In the genomic region with DNA sequence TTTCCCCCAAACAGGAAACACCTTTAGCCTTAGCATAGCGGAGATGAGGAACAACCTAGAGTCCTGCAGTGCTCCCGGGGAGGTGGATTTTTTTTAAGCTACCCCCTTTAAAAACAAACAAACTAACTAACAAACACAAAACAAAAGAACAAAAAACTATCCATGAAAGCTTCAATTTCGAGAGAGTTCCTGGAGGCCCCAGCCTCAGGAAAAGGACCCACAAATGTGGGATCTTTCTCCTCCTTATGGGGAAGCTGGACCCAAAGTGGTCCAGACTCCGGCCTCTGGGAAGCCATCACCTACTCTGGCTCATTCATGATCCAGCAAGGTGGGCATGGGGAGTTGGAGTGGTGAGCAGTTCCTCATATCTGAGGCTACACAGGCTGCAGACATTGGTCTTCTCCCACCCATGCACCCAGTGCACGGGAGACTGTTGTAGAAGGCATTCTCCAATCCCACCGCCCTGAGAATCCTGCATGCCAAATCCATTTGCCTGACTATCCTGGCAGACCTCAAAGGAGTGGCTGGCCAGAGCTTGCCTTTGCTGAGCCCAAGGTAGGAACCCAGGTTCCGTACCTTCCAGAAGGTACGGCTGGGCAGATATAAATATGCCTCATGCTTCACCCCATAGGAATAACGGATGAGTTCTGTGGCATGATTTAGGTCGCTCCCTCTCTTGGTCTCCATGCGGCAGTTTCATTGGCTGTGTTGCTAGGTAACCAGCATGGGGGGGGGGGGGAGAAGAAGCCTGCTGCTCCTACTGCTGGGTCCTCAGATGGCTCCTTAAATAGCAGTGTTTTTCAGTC, we compare ENCODE assay signal across 8 mouse cellular contexts. TPM values are rescaled to one million over a fixed set of nuclear protein-coding genes. Genes with fewer than 3 reads are reported as not detected.
A peak's percentile ranks its signal among the peaks of the same experiment; 100 is the strongest.
DNase-seq lines count a peak whose midpoint lies in the region; ATAC-seq and TF ChIP-seq lines count a peak whose summit lies in the region.

No protein-coding gene starts in this region.

- H3K4me2 ChIP-seq in heart, embryonic 14.5 days (ENCODE audit: low read length): peak overlapping the region; percentile 54
- H3K4me2 ChIP-seq in hindbrain, embryonic 12.5 days (replicated peaks): peak overlapping the region; percentile 41
- H3K4me2 ChIP-seq in midbrain, postnatal 0 days (ENCODE audit: low read depth, low read length, poor library complexity, severe bottlenecking): peak overlapping the region; percentile 21; the same call in 1 of the 2 replicates

- peaks cover 20 to 25% of the 10 kb centered on the region in 2 experiments for H3K4me1 ChIP-seq in heart, embryonic 14.5 days (ENCODE audit: control insufficient read depth in 2 of 2, insufficient read depth in 2 of 2, low read length in 2 of 2)
- peaks cover 46% of the 10 kb centered on the region for H3K4me1 ChIP-seq in hindbrain, embryonic 12.5 days
- H3K4me1 ChIP-seq in midbrain, postnatal 0 days (ENCODE audit: insufficient read depth, low read length): peaks cover 40% of the 10 kb centered on the region

- no peak overlapping the region for H3K9ac ChIP-seq in heart, embryonic 14.5 days (ENCODE audit: low read length)
- no peak overlapping the region for H3K9ac ChIP-seq in hindbrain, embryonic 12.5 days
- 0 out of 2 replicates have a peak overlapping the region, but pooled peaks have one; percentile 33 for H3K9ac ChIP-seq in midbrain, postnatal 0 days (replicated peaks; ENCODE audit: low read length, poor library complexity, severe bottlenecking)

- TF ChIP-seq CTCF in midbrain, postnatal 0 days (IDR thresholded peaks at IDR 0.05): 0 out of 2 replicates have a peak, but pooled peaks have one; percentile 12

- intact Hi-C loops in heart, postnatal 36 days (cut with DNase I): no loop called here
- intact Hi-C loops in gastrocnemius, postnatal 36 days (cut with DNase I): no loop called here

- DNase-seq in heart, postnatal 36 days: no peak
- DNase-seq in cerebellum, adult 9-10 months: peak; percentile 75
- DNase-seq in midbrain, postnatal 0 days (ENCODE audit: low spot score): peak; percentile 76
- DNase-seq in frontal cortex, postnatal 36 days (ENCODE audit: low spot score in 2 of 2): no peak
- no peak for DNase-seq in gastrocnemius, postnatal 36 days
- no peak for DNase-seq in right cerebral cortex, postnatal 36 days (ENCODE audit: low spot score in 2 of 2)

- WGBS in heart, embryonic 14.5 days: 46% methylated on average over 11 of the region's 11 CpGs
- 29% methylated on average over 11 of the region's 11 CpGs for WGBS in hindbrain, embryonic 12.5 days
- WGBS in midbrain, postnatal 0 days: 23% methylated on average over 11 of the region's 11 CpGs

- H3K27ac ChIP-seq in heart, embryonic 14.5 days (replicated peaks in 1 of 2; ENCODE audit: control insufficient read depth in 1 of 2, insufficient read depth in 1 of 2, low read depth in 2 of 2, low read length in 2 of 2): no peak overlapping the region
- H3K27ac ChIP-seq in hindbrain, embryonic 12.5 days: peak overlapping the region; percentile 89
- peak overlapping the region; percentile 80 for H3K27ac ChIP-seq in midbrain, postnatal 0 days (ENCODE audit: low read depth, low read length)

- H3K9me3 ChIP-seq in heart, embryonic 14.5 days (ENCODE audit: control insufficient read depth, low read length): no peaks in the 10 kb centered on the region; the same call in 1 of the 2 replicates
- no peaks in the 10 kb centered on the region for H3K9me3 ChIP-seq in hindbrain, embryonic 12.5 days (replicated peaks)
- no peaks in the 10 kb centered on the region for H3K9me3 ChIP-seq in midbrain, postnatal 0 days (ENCODE audit: low read length)

- no peak for ATAC-seq in heart, embryonic 14.5 days (ENCODE audit: insufficient number of reproducible peaks, insufficient read depth, low FRiP score, low read depth)
- ATAC-seq in hindbrain, embryonic 12.5 days (ENCODE audit: low FRiP score): peak; percentile 44
- peak; percentile 71 for ATAC-seq in midbrain, postnatal 0 days (ENCODE audit: low FRiP score)

- no peaks in the 10 kb centered on the region for H3K36me3 ChIP-seq in heart, embryonic 14.5 days (ENCODE audit: control insufficient read depth, insufficient read depth, low read length)
- no peaks in the 10 kb centered on the region for H3K36me3 ChIP-seq in hindbrain, embryonic 12.5 days
- H3K36me3 ChIP-seq in midbrain, postnatal 0 days (ENCODE audit: insufficient read depth, low read length): no peaks in the 10 kb centered on the region

- peaks cover 7% of the 10 kb centered on the region; the same call in 1 of the 2 replicates for H3K27me3 ChIP-seq in heart, embryonic 14.5 days (ENCODE audit: control insufficient read depth, insufficient read depth, low read length)
- H3K27me3 ChIP-seq in hindbrain, embryonic 12.5 days: no peaks in the 10 kb centered on the region
- H3K27me3 ChIP-seq in midbrain, postnatal 0 days (ENCODE audit: insufficient read depth, low read length): no peaks in the 10 kb centered on the region

- H3K4me3 ChIP-seq in heart, embryonic 14.5 days (ENCODE audit: control insufficient read depth in 1 of 2, insufficient read depth in 1 of 2, low read depth in 1 of 2, low read length in 2 of 2): no peak overlapping the region
- H3K4me3 ChIP-seq in hindbrain, embryonic 12.5 days: 0 out of 2 replicates have a peak overlapping the region, but pooled peaks have one; percentile 2
- H3K4me3 ChIP-seq in midbrain, postnatal 0 days (ENCODE audit: low read depth, low read length): no peak overlapping the region

RNA-seq across cellular contexts. Expression of a gene that starts 48.9 kb away (rescaled TPM):
- 1.3 and 2.5 TPM in 2 replicates for polyA plus RNA-seq in heart, embryonic 14.5 days (2014; fragmentation: Nextera tagmentation; extraction: Ambion mirVana)
- 10 to 100 TPM; 14.7 to 16.7 TPM for total RNA-seq in heart, postnatal 36 days (2021)
- polyA plus RNA-seq in hindbrain, embryonic 12.5 days (2016; fragmentation: Nextera tagmentation; extraction: Ambion mirVana): 6.0 and 6.6 TPM in 2 replicates
- total RNA-seq in midbrain, postnatal 0 days (2014; rRNA removed): 5.3 and 13.9 TPM in 2 replicates
- polyA plus RNA-seq in midbrain, postnatal 0 days (2015; fragmentation: Nextera tagmentation; extraction: Ambion mirVana): 9.9 and 11.1 TPM in 2 replicates
- total RNA-seq in gastrocnemius, postnatal 36 days (2021): 1 to 10 TPM; 6.8 to 8.2 TPM

Comparison
In these comparisons a context has a peak if more than half of its experiments do, and no peak if none do; other contexts are left out.
1. H3K27ac ChIP-seq: peak in hindbrain, embryonic 12.5 days (single experiment) and midbrain, postnatal 0 days (single experiment); none in heart, embryonic 14.5 days (0 of 2).
2. DNase-seq: peak in cerebellum, adult 9-10 months (single experiment) and midbrain, postnatal 0 days (single experiment); none in heart, postnatal 36 days (0 of 2), frontal cortex, postnatal 36 days (0 of 2), gastrocnemius, postnatal 36 days (0 of 2) and right cerebral cortex, postnatal 36 days (0 of 2).
3. Peak in every context shown above with its lines, with median percentiles within 50 percentile points of each other: H3K4me2 ChIP-seq.